Mouse (Mus musculus) lung, adult 2 months (tissue): ENCODE results near the gene Man1c1.

ENCODE experiments used
- CTCF ChIP-seq: fragments of 200-500 bp; IDR thresholded peaks from 2 replicates; pipeline ENCODE4 v1.5.1; 2011; ENCODE audit warnings: mild to moderate bottlenecking, low read length, control low read depth; ENCODE audit not compliant: insufficient read depth
- POLR2A ChIP-seq: fragments of 200-500 bp; IDR thresholded peaks from 2 replicates; pipeline ENCODE4 v1.6.1; 2011; ENCODE audit warnings: low read depth, mild to moderate bottlenecking, control low read depth, low read length, borderline replicate concordance; ENCODE audit errors: extremely low read depth

GRCm38 (mm10) chr4:134538997-134539580, 165.0 kb downstream of the Man1c1 start:
- TF ChIP-seq POLR2A = no peak
- no peak for TF ChIP-seq CTCF
